Mouse (Mus musculus): ENCODE data around the gene Pilrb1. TPM values are rescaled to one million over a fixed set of nuclear protein-coding genes. Genes with fewer than 3 reads are reported as not detected.
"Not testable (repeated sequence)": the region's sequence is repeated elsewhere in the genome, so short reads cannot be mapped to it uniquely, and the experiment has no call there.

Pilrb1 gene
- polyA plus RNA-seq (2016; fragmentation: Nextera tagmentation; extraction: Ambion mirVana): 0.26 and 0.28 TPM in 2 replicates

DNA sequence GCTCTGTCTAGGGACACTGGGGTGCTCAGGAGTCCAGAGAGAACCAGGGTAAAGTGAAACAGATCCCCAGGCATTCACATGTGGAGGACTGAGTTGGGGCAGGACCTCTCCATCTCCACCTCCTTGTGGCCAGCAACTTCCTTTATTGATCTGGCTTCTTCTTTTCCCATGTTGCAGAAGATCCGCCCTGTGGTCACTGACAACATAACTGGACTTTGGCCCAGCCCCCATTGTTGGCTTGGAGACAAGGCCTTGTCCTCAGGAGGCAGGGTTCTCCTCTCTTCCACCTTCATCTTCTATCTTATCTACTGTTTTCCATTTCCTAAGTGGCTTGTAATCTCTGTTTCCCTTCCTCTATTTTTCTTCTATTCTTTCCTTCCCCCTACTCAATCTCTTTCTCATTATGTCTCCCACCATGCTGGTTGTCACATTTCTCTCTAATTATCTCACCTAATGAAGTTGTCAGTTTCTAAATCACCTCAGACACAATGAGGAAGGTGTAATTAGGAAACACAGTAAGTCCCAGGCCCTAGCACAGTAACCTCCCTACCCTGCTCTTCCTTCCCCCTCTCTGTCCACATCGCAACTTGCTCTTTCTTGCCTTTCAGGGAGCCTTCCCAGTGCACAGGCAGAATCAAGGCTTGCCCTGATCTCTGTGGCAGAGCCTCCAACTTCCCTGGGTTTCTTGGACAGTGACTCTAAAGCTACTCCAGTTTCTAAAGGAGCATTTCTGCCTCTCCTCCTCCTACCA lies at the start of gene Pilrb1:
Pilrb1 (minus strand) TSS at position 147 of the 751 bp plus-strand sequence.
- 48% methylated on average over 2 of the region's 2 CpGs for WGBS
- H3K9me3 ChIP-seq; H3K4me1 ChIP-seq; H3K27ac ChIP-seq; DNase-seq (ENCODE audit: low spot score); H3K27me3 ChIP-seq (ENCODE audit: insufficient read depth, poor library complexity, severe bottlenecking); H3K4me3 ChIP-seq; H3K36me3 ChIP-seq: not testable (repeated sequence)

DNA sequence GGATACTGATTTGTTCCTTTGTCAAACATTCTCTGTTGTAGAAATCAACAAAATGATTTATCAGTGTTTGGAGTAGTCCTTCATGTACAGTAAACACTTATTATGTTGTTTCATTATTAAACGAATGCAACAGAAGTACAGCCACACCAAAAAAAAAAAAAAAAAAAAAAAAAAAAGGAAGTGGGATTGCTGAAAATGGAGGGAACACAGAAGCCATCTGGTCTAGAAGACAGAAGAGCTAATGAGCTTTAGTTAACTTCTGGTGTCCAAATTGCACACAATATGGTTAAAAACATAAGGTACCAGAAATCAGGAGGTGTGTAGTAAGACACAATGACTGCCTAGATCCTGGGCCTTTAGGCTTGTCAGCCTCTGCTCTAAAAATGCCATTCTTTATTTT lies 39.9 kb upstream of the Pilrb1 start:
- DNase-seq (ENCODE audit: low spot score): no peak
- Histone ChIP-seq H3K27me3 (ENCODE audit: insufficient read depth, poor library complexity, severe bottlenecking) (no peaks in the 10 kb centered on the region), H3K4me1 (no peaks in the 10 kb centered on the region), H3K27ac (no peak overlapping the region), H3K9me3 (no peaks in the 10 kb centered on the region), H3K4me3 (no peak overlapping the region), H3K36me3 (no peaks in the 10 kb centered on the region)
- WGBS: 68% methylated on average over 1 of the region's 1 CpGs

DNA sequence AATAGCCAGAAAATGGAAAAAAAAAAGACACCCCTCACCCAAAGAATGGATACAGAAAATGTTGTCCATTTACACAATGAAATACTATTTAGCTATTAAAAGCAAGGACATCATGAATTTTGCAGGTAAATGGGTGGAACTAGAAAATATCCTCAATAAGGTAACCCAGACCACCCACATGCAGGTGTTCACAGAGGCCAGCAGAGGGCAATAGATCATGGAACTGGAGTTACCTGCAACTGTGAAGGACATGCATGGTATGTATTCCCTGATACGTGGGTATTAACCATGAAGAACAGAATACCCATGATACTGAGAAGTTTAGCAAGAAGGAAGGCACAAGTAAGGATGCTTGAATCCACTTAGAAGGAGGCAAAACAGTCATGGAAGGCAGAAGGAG lies 35.0 kb upstream of the Pilrb1 start:
- WGBS: 56% methylated on average over 1 of the region's 1 CpGs
- H3K27me3 ChIP-seq (ENCODE audit: insufficient read depth, poor library complexity, severe bottlenecking): no peaks in the 10 kb centered on the region

DNA sequence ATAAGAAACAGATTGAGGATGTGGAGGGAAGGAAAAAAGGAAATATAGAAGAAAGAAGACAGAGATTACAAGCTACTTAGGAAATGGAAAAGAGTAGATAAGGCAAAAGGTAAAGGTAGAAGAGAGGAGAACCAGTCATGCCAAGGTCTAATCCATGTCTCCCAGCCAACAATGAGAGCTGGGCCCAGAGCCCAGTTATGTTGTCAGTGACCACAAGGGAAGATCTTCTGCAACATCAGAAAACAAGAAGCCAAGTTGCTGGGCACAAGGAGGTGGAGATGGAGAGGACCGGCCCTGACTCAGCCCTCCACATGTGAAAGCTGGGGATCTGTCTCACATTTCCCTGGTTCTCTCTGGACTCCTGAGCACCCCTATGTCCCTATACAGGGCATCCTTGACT lies 29.8 kb upstream of the Pilrb1 start:
- Histone ChIP-seq H3K36me3 (no peaks in the 10 kb centered on the region), H3K4me3 (no peak overlapping the region), H3K4me1 (peaks cover 4% of the 10 kb centered on the region; the same call in 1 of the 2 replicates), H3K9me3 (no peaks in the 10 kb centered on the region), H3K27me3 (ENCODE audit: insufficient read depth, poor library complexity, severe bottlenecking) (no peaks in the 10 kb centered on the region), H3K27ac (no peak overlapping the region)
- DNase-seq (ENCODE audit: low spot score): no peak
- 92% methylated on average over 1 of the region's 1 CpGs for WGBS

More for the DNA sequence above, 35.0 kb upstream of the Pilrb1 start:
- no peak overlapping the region for H3K27ac ChIP-seq
- H3K36me3 ChIP-seq: no peaks in the 10 kb centered on the region
- DNase-seq (ENCODE audit: low spot score): no peak
- H3K4me1 ChIP-seq: no peaks in the 10 kb centered on the region
- H3K9me3 ChIP-seq: no peaks in the 10 kb centered on the region
- H3K4me3 ChIP-seq: no peak overlapping the region

DNA sequence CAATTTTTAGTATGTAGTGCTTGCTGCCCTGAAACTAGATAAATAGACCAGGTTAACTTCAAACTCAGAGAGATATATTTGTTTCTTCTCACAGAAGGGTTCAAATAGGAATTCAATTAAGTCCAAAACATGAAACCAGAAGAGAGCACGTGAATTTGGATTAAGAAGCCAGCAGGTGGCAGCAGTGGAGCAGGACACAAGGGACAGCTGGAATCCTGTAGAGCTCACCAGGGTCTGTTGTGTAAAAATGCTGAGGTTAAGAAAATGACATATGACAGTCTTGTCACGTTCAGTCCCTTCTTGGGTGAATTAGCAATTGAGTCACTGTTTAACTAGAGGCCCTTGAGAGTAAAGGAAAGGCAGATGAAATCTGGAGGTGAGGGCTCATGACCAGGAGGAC lies 28.0 kb upstream of the Pilrb1 start:
- H3K27ac ChIP-seq: no peak overlapping the region
- H3K9me3 ChIP-seq: no peaks in the 10 kb centered on the region
- no peaks in the 10 kb centered on the region for H3K27me3 ChIP-seq (ENCODE audit: insufficient read depth, poor library complexity, severe bottlenecking)
- no peak for DNase-seq (ENCODE audit: low spot score)
- no peaks in the 10 kb centered on the region for H3K36me3 ChIP-seq
- 20% methylated on average over 2 of the region's 2 CpGs for WGBS
- no peak overlapping the region for H3K4me3 ChIP-seq
- peaks cover 4% of the 10 kb centered on the region; the same call in 1 of the 2 replicates for H3K4me1 ChIP-seq

DNA sequence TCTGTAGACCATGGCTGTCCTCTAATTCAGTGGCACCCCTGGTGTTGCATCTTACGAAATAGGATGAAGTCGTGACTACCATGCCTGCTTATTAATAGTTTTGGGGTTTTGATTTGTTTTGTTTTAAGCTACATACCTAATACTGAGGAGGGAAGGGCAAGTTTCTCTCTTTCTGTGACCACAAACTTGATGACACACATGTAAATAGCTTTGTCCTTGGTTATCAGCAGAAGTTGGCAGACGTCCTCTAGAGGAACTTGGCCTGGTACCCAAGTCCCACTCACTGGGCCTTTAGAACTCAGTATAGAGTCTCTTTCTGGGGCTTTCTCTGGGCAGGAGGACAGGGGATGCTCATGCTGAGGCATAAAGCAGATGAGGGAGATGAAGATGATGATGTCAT lies 25.4 kb upstream of the Pilrb1 start:
- Histone ChIP-seq H3K9me3 (no peaks in the 10 kb centered on the region), H3K4me3 (no peak overlapping the region), H3K27ac (no peak overlapping the region), H3K36me3 (no peaks in the 10 kb centered on the region), H3K4me1 (peaks cover 4% of the 10 kb centered on the region; the same call in 1 of the 2 replicates), H3K27me3 (ENCODE audit: insufficient read depth, poor library complexity, severe bottlenecking) (no peaks in the 10 kb centered on the region)
- WGBS: 80% methylated on average over 3 of the region's 3 CpGs
- no peak for DNase-seq (ENCODE audit: low spot score)

DNA sequence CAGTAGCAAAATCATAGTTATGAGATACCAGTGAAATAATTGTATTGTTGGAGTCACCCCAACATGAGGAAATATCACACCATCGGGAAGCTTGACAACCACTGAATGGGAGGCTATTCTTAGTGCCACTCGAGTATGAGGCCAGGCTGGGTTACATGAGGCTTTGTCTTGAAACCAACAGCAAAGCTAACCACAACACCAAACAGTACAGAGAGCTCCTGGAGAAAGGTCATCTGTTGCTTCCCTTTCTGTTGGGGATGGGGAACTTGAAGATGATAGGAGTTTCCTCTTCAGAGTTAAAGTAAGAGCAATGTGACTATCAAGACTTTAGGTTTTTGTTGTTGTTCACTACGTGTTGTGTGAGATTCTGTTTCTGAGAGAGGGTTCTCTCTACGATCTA lies 25.0 kb upstream of the Pilrb1 start:
- Histone ChIP-seq H3K36me3 (no peaks in the 10 kb centered on the region), H3K4me3 (no peak overlapping the region), H3K9me3 (no peaks in the 10 kb centered on the region), H3K27me3 (ENCODE audit: insufficient read depth, poor library complexity, severe bottlenecking) (no peaks in the 10 kb centered on the region), H3K27ac (no peak overlapping the region), H3K4me1 (peaks cover 4% of the 10 kb centered on the region; the same call in 1 of the 2 replicates)
- 76% methylated on average over 4 of the region's 4 CpGs for WGBS
- no peak for DNase-seq (ENCODE audit: low spot score)

DNA sequence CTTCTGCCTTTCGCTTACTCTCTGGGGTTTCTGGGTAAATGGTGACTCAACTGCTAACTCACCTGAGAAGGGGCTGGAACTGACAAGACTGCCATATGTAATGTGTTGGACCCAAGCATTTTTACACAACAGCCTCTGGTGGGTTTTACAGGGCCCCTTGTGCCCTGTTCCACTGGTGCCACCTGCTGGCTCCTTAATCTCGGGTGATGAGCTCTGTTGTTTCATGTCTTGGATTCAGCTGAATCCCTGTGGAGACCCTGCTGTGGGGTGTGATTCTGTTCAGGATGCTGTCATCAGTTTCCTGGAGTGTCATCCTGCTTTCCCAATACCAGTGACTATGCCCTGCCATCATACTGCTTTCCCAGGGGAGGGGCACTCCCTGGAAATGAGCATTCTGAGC lies 20.0 kb upstream of the Pilrb1 start:
- no peak for DNase-seq (ENCODE audit: low spot score)

DNA sequence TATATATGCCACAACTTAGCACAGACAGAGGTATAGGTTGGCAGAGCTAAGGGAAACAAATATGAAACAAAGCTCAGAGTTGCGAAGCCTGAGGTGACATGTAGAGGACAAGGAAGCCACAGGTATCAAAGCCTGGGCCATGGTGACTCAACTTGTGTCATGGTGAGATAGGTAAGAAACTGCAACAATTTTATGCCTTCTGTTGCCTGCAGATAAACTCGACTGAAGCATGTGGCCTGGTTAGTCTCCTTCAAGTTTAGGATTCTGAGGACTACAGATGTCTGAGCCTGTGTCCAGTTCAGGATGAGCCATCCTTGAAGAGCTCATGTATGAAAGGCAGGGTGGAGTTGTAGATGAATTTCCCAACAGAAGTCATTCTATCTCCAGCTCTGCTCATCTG lies 17.1 kb upstream of the Pilrb1 start:
- H3K9me3 ChIP-seq: no peaks in the 10 kb centered on the region
- H3K27me3 ChIP-seq (ENCODE audit: insufficient read depth, poor library complexity, severe bottlenecking): no peaks in the 10 kb centered on the region
- H3K4me3 ChIP-seq: no peak overlapping the region
- DNase-seq (ENCODE audit: low spot score): no peak
- no peak overlapping the region for H3K27ac ChIP-seq
- WGBS: 72% methylated on average over 2 of the region's 2 CpGs
- 0 out of 2 replicates have a peak, but pooled peaks cover 3% of the 10 kb centered on the region for H3K4me1 ChIP-seq
- H3K36me3 ChIP-seq: no peaks in the 10 kb centered on the region

More for the DNA sequence above, 20.0 kb upstream of the Pilrb1 start:
- no peaks in the 10 kb centered on the region for H3K4me1 ChIP-seq
- H3K27ac ChIP-seq: no peak overlapping the region
- 42% methylated on average over 2 of the region's 2 CpGs for WGBS
- H3K36me3 ChIP-seq: no peaks in the 10 kb centered on the region
- H3K4me3 ChIP-seq: no peak overlapping the region
- no peaks in the 10 kb centered on the region for H3K27me3 ChIP-seq (ENCODE audit: insufficient read depth, poor library complexity, severe bottlenecking)
- H3K9me3 ChIP-seq: no peaks in the 10 kb centered on the region

DNA sequence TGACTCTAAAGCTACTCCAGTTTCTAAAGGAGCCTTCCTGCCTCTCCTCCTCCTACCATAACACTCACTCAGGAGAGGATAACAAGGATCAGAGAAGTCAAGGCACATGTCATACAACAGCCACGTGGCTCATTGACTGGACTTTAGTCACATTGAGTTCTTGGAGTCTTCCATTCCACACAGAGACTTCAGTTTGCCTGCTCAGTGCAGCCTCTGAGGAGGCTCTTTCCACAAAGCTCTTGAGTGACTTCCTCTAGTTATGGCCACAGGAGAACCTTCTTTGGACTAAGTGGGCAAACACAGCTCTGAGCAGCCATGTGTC lies 14.4 kb upstream of the Pilrb1 start:
- 33% methylated on average over 1 of the region's 1 CpGs for WGBS
- H3K36me3 ChIP-seq: not testable (repeated sequence)

DNA sequence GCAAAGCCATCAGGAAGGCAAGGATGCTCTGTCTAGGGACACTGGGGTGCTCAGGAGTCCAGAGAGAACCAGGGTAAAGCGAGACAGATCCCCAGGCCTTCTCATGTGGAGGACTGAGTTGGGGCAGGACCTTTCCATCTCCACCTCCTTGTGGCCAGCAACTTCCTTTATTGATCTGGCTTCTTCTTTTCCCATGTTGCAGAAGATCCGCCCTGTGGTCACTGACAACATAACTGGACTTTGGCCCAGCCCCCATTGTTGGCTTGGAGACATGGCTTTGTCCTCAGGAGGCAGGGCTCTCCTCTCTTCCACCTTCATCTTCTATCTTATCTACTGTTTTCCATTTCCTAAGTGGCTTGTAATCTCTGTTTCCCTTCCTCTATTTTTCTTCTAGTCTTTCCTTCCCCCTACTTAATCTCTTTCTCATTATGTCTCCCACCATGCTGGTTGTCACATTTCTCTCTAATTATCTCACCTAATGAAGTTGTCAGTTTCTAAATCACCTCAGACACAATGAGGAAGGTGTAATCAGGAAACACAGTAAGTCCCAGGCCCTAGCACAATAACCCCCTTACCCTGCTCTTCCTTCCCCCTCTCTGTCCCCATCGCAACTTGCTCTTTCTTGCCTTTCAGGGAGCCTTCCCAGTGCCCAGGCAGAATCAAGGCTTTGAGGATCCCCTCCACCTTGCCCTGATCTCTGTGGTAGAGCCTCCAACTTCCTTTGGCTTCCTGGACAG lies 13.9 kb upstream of the Pilrb1 start, which contains the start of gene Pilrb2:
Pilrb2 (minus strand) TSS at position 172 of the 737 bp plus-strand sequence.
- H3K36me3 ChIP-seq; H3K4me3 ChIP-seq; H3K27me3 ChIP-seq (ENCODE audit: insufficient read depth, poor library complexity, severe bottlenecking); H3K4me1 ChIP-seq; H3K9me3 ChIP-seq; H3K27ac ChIP-seq: not testable (repeated sequence)
- WGBS: 50% methylated on average over 3 of the region's 3 CpGs
- DNase-seq (ENCODE audit: low spot score): peak; percentile 66

More for the DNA sequence above, 14.4 kb upstream of the Pilrb1 start:
- not testable (repeated sequence) for H3K27ac ChIP-seq; H3K4me1 ChIP-seq; H3K27me3 ChIP-seq (ENCODE audit: insufficient read depth, poor library complexity, severe bottlenecking); H3K4me3 ChIP-seq; H3K9me3 ChIP-seq
- peak; percentile 46 for DNase-seq (ENCODE audit: low spot score)

DNA sequence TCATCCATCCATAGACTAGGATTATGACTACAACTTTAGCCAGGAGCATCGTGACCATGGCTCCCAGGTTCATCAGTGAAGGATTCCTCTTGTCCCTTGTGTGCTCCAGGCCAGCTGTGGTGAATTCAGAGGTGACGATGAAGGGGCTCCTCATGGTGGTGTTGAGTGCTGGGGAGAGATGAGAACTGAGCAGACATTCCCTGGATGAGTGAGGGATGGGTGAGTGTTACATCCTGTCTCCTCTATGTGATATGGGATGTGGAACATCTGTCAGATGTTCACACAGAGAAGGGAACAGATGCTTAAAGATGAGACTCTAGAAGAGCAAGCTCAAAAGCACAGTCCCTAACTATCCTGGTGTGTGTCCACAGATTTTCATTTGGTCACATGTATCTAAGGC lies 10.7 kb upstream of the Pilrb1 start:
- not testable (repeated sequence) for H3K9me3 ChIP-seq; H3K27ac ChIP-seq; H3K4me1 ChIP-seq; H3K4me3 ChIP-seq; H3K27me3 ChIP-seq (ENCODE audit: insufficient read depth, poor library complexity, severe bottlenecking); H3K36me3 ChIP-seq
- WGBS: 53% methylated on average over 2 of the region's 2 CpGs
- peak; percentile 3 for DNase-seq (ENCODE audit: low spot score)

DNA sequence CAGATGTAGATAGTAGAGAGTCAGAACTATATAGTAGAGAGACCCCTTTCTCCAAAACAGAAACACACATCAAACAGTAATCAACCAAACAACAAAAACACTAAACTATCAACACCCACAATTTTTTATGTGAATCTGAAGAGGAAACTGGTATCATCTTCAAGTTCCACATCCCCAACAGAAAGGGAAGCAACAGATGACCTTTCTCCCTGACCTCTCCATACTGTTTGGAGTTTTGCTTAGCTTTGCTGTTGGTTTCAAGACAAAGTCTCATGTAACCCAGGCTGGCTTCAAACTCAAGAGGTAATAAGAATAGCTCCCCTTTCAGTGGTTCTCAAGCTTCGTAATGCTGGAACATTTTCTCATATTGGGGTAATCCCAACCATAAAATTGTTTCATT lies 6.1 kb upstream of the Pilrb1 start:
- H3K27ac ChIP-seq; H3K27me3 ChIP-seq (ENCODE audit: insufficient read depth, poor library complexity, severe bottlenecking); H3K4me3 ChIP-seq; H3K9me3 ChIP-seq; H3K36me3 ChIP-seq; H3K4me1 ChIP-seq; DNase-seq (ENCODE audit: low spot score): not testable (repeated sequence)
- WGBS: 85% methylated on average over 1 of the region's 1 CpGs
